Mouse (Mus musculus) colon, adult 2 months (tissue): Measurements from ENCODE around the gene Vmn1r104. TPM values are rescaled to one million over a fixed set of nuclear protein-coding genes. Genes with fewer than 3 reads are reported as not detected.

Experiments
- polyA plus RNA-seq: library from polyadenylated mRNA; depleted of rRNA; stranded (reverse); fragments of >200 nt; gene quantifications from 2 replicates; pipeline ENCODE4 v1.2.3, GENCODE M21; 2012; rRNA removed

Gene Vmn1r104
- polyA plus RNA-seq = not detected in 2 replicates

GRCm38 (mm10) chr7:20533537-20533936, at the start of gene Vmn1r104:
Vmn1r104 (plus strand) TSS chr7:20533837.

DNA sequence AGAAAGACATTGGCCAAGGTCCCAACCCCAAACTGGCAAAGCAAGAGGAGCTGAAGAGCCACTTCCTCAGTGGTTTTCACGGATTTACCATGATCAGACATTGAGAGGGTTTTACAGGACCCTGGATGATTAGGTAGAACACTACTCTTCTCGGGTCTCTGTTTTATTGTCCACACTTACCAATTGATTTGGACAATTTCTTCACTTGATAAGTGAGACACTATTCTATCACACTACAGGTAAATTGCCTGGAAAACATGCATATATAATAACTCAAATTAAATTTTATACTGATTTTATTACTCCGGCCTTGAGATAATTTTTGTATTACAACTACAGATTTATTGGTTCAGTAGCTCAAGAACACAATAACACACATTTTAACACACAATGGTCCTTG, 23.2 kb upstream of the Vmn1r104 start, which contains the start of gene Vmn1r103:
Gene Vmn1r103, minus strand, starts transcription at position 101 of the 400 bp plus-strand sequence.

DNA sequence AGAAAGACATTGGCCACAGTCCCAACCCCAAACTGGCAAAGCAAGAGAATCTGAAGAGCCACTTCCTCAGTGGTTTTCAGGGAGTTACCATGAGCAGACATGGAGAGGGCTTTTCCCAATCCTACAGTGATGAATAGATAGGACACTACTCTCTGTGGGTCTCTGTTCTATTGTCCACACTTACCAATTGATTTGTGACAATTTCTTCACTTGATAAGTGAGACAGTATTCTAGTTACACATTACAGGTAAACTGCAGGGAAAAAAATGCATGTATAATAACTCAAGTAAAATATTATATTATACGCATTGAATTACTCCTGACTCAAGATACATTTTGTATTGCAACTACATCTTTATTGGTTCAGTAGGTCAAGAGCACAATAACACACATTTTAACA, 12.0 kb downstream of the Vmn1r104 start, which contains the start of gene Gm5726:
Gene Gm5726, minus strand, starts transcription at position 101 of the 400 bp plus-strand sequence.

GRCm38 (mm10) chr7:20576141-20576540, 42.5 kb downstream of the Vmn1r104 start, which contains the start of gene Gm4141:
Gm4141 (minus strand) TSS chr7:20576241.

Other genes with a start within 250 kb of the Vmn1r104 start
- not detected in 2 replicates for gene Gm4133, start 199.8 kb upstream of the Vmn1r104 start, polyA plus RNA-seq
- not detected in 2 replicates for gene Gm5728, start 158.4 kb upstream of the Vmn1r104 start, polyA plus RNA-seq
- not detected in 2 replicates for gene Vmn1r100, start 115.9 kb upstream of the Vmn1r104 start, polyA plus RNA-seq
- gene Vmn1r101, start 91.2 kb upstream of the Vmn1r104 start, polyA plus RNA-seq = not detected in 2 replicates
- gene Gm10670, start 58.9 kb upstream of the Vmn1r104 start, polyA plus RNA-seq = not detected in 2 replicates
- gene Vmn1r103, start 23.3 kb upstream of the Vmn1r104 start, polyA plus RNA-seq = not detected in 2 replicates
- gene Gm5726, start 11.9 kb downstream of the Vmn1r104 start, polyA plus RNA-seq = not detected in 2 replicates
- gene Gm4141, start 42.4 kb downstream of the Vmn1r104 start, polyA plus RNA-seq = not detected in 2 replicates
- gene Gm4513, start 65.2 kb downstream of the Vmn1r104 start, polyA plus RNA-seq = not detected in 2 replicates
- not detected in 2 replicates for gene Vmn1r107, start 135.1 kb downstream of the Vmn1r104 start, polyA plus RNA-seq
- not detected in 2 replicates for gene Vmn1r111, start 169.4 kb downstream of the Vmn1r104 start, polyA plus RNA-seq
- gene Gm10668, start 196.8 kb downstream of the Vmn1r104 start, polyA plus RNA-seq = not detected in 2 replicates
- not detected in 2 replicates for gene Vmn1r112, start 237.3 kb downstream of the Vmn1r104 start, polyA plus RNA-seq